Mouse (Mus musculus) CH12.LX (cell line): ENCODE results near the gene Ppm1m.

Experiments
- BHLHE40 ChIP-seq: IDR thresholded peaks from 2 replicates; pipeline ENCODE4 v1.6.1; 2011; ENCODE audit warnings: mild to moderate bottlenecking, low read depth, low read length, improper control_type of control experiment
- CTCF ChIP-seq, 2 experiments: IDR thresholded peaks in 1 of 2; conservative IDR thresholded peaks in 1 of 2; 2 replicates each; pipeline ENCODE4 v1.5.1; 2011 to 2012; ENCODE audit warnings: low read depth in 2 of 2, low read length in 2 of 2, improper control_type of control experiment in 1 of 2, inconsistent platforms in 1 of 2, mild to moderate bottlenecking in 1 of 2, moderate library complexity in 1 of 2
- MAFK ChIP-seq: IDR thresholded peaks from 2 replicates; pipeline ENCODE4 v1.6.1; 2011; ENCODE audit warnings: low read length, improper control_type of control experiment; ENCODE audit not compliant: insufficient replicate concordance
- MEF2A ChIP-seq: IDR thresholded peaks from 2 replicates; pipeline ENCODE4 v1.6.1; 2014; ENCODE audit warnings: low read depth, mild to moderate bottlenecking, inconsistent platforms, low read length, improper control_type of control experiment, borderline replicate concordance
- POLR2AphosphoS2 ChIP-seq: IDR thresholded peaks from 2 replicates; pipeline ENCODE4 v1.6.1; 2011; ENCODE audit warnings: low read depth, low read length, improper control_type of control experiment
- USF1 ChIP-seq: IDR thresholded peaks from 2 replicates; pipeline ENCODE4 v1.6.1; 2014; ENCODE audit warnings: low read depth, mild to moderate bottlenecking, inconsistent platforms, low read length, improper control_type of control experiment
- USF2 ChIP-seq: conservative IDR thresholded peaks from 2 replicates; pipeline ENCODE4 v1.6.1; 2011; ENCODE audit warnings: low read depth, low read length, improper control_type of control experiment

- TF ChIP-seq CTCF (conservative IDR thresholded peaks at IDR 0.05 in 1 of 2, IDR thresholded peaks at IDR 0.05 in 1 of 2; ENCODE audit: low read depth in 2 of 2, low read length in 2 of 2) (no peak), MEF2A (no peak), POLR2AphosphoS2 (no peak), USF1 (no peak), BHLHE40 (no peak), MAFK (no peak), USF2 (no peak)
Measured at GRCm38 (mm10) chr9:106179964-106180363, 19.6 kb downstream of the Ppm1m start.
